Comparison of ENCODE assay signal across 11 mouse cellular contexts in genomic region chr4:45851640-45852051, GRCm38 (mm10). TPM values are rescaled to one million over a fixed set of nuclear protein-coding genes. Genes with fewer than 3 reads are reported as not detected.
DNase-seq lines count a peak whose midpoint lies in the region; ATAC-seq lines count a peak whose summit lies in the region.
"Had no signal": no experiment of that assay in that cellular context is flagged by ENCODE, and none has a peak within 500 bp of the region (broad histone marks: within the 10 kb centered on the region; RNA-seq: fewer than 3 reads in every experiment).

No protein-coding gene starts in this region.

- H3K27me3 ChIP-seq in neural tube, embryonic 13.5 days, result peaks cover 7% of the 10 kb centered on the region; the same call in 1 of the 2 replicates
- H3K27me3 ChIP-seq in forebrain, embryonic 16.5 days (replicated peaks; ENCODE audit: control insufficient read depth, insufficient read depth, low read length), result no peaks in the 10 kb centered on the region

- H3K4me3 ChIP-seq in neural tube, embryonic 13.5 days, result no peak overlapping the region
- H3K4me3 ChIP-seq in forebrain, embryonic 16.5 days (replicated peaks; ENCODE audit: low read length), result no peak overlapping the region
- H3K4me3 ChIP-seq: embryonic facial prominence, embryonic 13.5 days; limb, embryonic 15.5 days had no signal

- WGBS in neural tube, embryonic 13.5 days, result 7% methylated on average over 3 of the region's 3 CpGs
- 53% methylated on average over 3 of the region's 3 CpGs for WGBS in forebrain, embryonic 16.5 days

- peaks cover 40% of the 10 kb centered on the region for H3K4me1 ChIP-seq in neural tube, embryonic 13.5 days (replicated peaks)
- no peaks in the 10 kb centered on the region for H3K4me1 ChIP-seq in forebrain, embryonic 16.5 days (replicated peaks; ENCODE audit: control insufficient read depth, insufficient read depth, low read length)

- peak; percentile 38; the same call in 1 of the 2 replicates for ATAC-seq in neural tube, embryonic 13.5 days (ENCODE audit: low read depth)
- no peak for ATAC-seq in forebrain, embryonic 16.5 days

- H3K36me3 ChIP-seq in neural tube, embryonic 13.5 days, result no peaks in the 10 kb centered on the region
- no peaks in the 10 kb centered on the region for H3K36me3 ChIP-seq in forebrain, embryonic 16.5 days (ENCODE audit: control insufficient read depth, insufficient read depth)
- H3K36me3 ChIP-seq: embryonic facial prominence, embryonic 13.5 days; limb, embryonic 15.5 days had no signal

- H3K9me3 ChIP-seq in neural tube, embryonic 13.5 days, result no peaks in the 10 kb centered on the region
- no peaks in the 10 kb centered on the region for H3K9me3 ChIP-seq in forebrain, embryonic 16.5 days (ENCODE audit: control insufficient read depth, low read length)
- H3K9me3 ChIP-seq: embryonic facial prominence, embryonic 13.5 days; limb, embryonic 15.5 days had no signal

- peak; percentile 8 for DNase-seq in layer of hippocampus, adult 11-12 months (ENCODE audit: low spot score)
- DNase-seq in layer of hippocampus, postnatal 14 days (ENCODE audit: low spot score in 2 of 2), result no peak
- peak; percentile 50 to 79 for DNase-seq in gastrocnemius, adult 8-10 months (ENCODE audit: low spot score in 2 of 2)
- peak; percentile 71 for DNase-seq in kidney, postnatal 14 days
- no peak for DNase-seq in spleen, adult 12 weeks (ENCODE audit: low spot score)
- no peak for DNase-seq in left cerebral cortex, adult 18-20 months (ENCODE audit: low spot score in 2 of 2)

- no peak overlapping the region for H3K4me2 ChIP-seq in neural tube, embryonic 13.5 days
- H3K4me2 ChIP-seq in forebrain, embryonic 16.5 days (ENCODE audit: low read length), result no peak overlapping the region
- H3K4me2 ChIP-seq: embryonic facial prominence, embryonic 13.5 days; limb, embryonic 15.5 days had no signal

- peak overlapping the region; percentile 61 for H3K27ac ChIP-seq in neural tube, embryonic 13.5 days (replicated peaks)
- H3K27ac ChIP-seq in forebrain, embryonic 16.5 days (ENCODE audit: low read length), result no peak overlapping the region
- H3K27ac ChIP-seq: embryonic facial prominence, embryonic 13.5 days; limb, embryonic 15.5 days had no signal

- H3K9ac ChIP-seq in neural tube, embryonic 13.5 days, result peak overlapping the region; percentile 36
- no peak overlapping the region for H3K9ac ChIP-seq in forebrain, embryonic 16.5 days (replicated peaks; ENCODE audit: low read depth, low read length)
- H3K9ac ChIP-seq: embryonic facial prominence, embryonic 13.5 days; limb, embryonic 15.5 days had no signal

RNA-seq across cellular contexts. Expression of gene Stra6l, which starts 3.2 kb away (rescaled TPM):
- not detected for total RNA-seq in layer of hippocampus, postnatal 14 days (2021)
- total RNA-seq in gastrocnemius, adult 8-10 months (2022), result not detected
- 4.5 and 4.7 TPM in 2 replicates for polyA plus RNA-seq in neural tube, embryonic 13.5 days (2015; fragmentation: Nextera tagmentation; extraction: Ambion mirVana)
- polyA plus RNA-seq in forebrain, embryonic 16.5 days (2015; fragmentation: Nextera tagmentation; extraction: Ambion mirVana), result 1.6 TPM in 2 replicates
- under 1 TPM in 1 of 2 experiments, not detected in 1; 0.07 TPM for total RNA-seq in left cerebral cortex, adult 18-20 months (2021)
- polyA plus RNA-seq: embryonic facial prominence, embryonic 13.5 days had no signal

RNA-seq across cellular contexts. Expression of gene Igfbpl1, which starts 24.9 kb away (rescaled TPM):
- total RNA-seq in layer of hippocampus, postnatal 14 days (2021), result 10 to 100 TPM; 37.1 to 43.7 TPM
- total RNA-seq in gastrocnemius, adult 8-10 months (2022), result not detected
- 62.8 and 63.8 TPM in 2 replicates for polyA plus RNA-seq in neural tube, embryonic 13.5 days (2015; fragmentation: Nextera tagmentation; extraction: Ambion mirVana)
- 94.2 and 109 TPM in 2 replicates for polyA plus RNA-seq in forebrain, embryonic 16.5 days (2015; fragmentation: Nextera tagmentation; extraction: Ambion mirVana)
- total RNA-seq in left cerebral cortex, adult 18-20 months (2021), result under 1 TPM in 1 of 2 experiments, not detected in 1; 0.51 TPM

RNA-seq across cellular contexts. Expression of gene Ccdc180, which starts 38.5 kb away (rescaled TPM):
- total RNA-seq in layer of hippocampus, postnatal 14 days (2021), result under 1 TPM; 0.38 to 0.71 TPM
- total RNA-seq in gastrocnemius, adult 8-10 months (2022), result not detected
- 0.07 TPM in 1 of 2 replicates, not detected in the other for polyA plus RNA-seq in neural tube, embryonic 13.5 days (2015; fragmentation: Nextera tagmentation; extraction: Ambion mirVana)
- polyA plus RNA-seq in forebrain, embryonic 16.5 days (2015; fragmentation: Nextera tagmentation; extraction: Ambion mirVana), result 0.30 and 0.35 TPM in 2 replicates
- total RNA-seq in left cerebral cortex, adult 18-20 months (2021), result under 1 TPM in 1 of 2 experiments, not detected in 1; 0.07 TPM
- total RNA-seq: ES-E14 had no signal
- polyA plus RNA-seq: embryonic facial prominence, embryonic 13.5 days had no signal

RNA-seq across cellular contexts. Expression of gene Aldh1b1, which starts 52.8 kb away (rescaled TPM):
- total RNA-seq in layer of hippocampus, postnatal 14 days (2021), result 10 to 100 TPM; 11.0 to 16.0 TPM
- under 1 TPM; 0.27 to 0.81 (median 0.37) TPM for total RNA-seq in gastrocnemius, adult 8-10 months (2022)
- polyA plus RNA-seq in neural tube, embryonic 13.5 days (2015; fragmentation: Nextera tagmentation; extraction: Ambion mirVana), result 14.8 and 16.5 TPM in 2 replicates
- 30.9 and 31.8 TPM in 2 replicates for polyA plus RNA-seq in forebrain, embryonic 16.5 days (2015; fragmentation: Nextera tagmentation; extraction: Ambion mirVana)
- total RNA-seq in left cerebral cortex, adult 18-20 months (2021), result 1 to 10 TPM; 4.6 to 4.7 TPM

Comparison
In these comparisons a context has a peak if more than half of its experiments do, and no peak if none do; other contexts are left out.
1. DNase-seq: peak in layer of hippocampus, adult 11-12 months (single experiment), gastrocnemius, adult 8-10 months (2 of 2) and kidney, postnatal 14 days (single experiment); none in layer of hippocampus, postnatal 14 days (0 of 2), spleen, adult 12 weeks (single experiment) and left cerebral cortex, adult 18-20 months (0 of 2).
2. RNA of gene Igfbpl1, which starts 24.9 kb away (total RNA-seq): 37.1 to 43.7 TPM in layer of hippocampus, postnatal 14 days; 0.51 TPM in left cerebral cortex, adult 18-20 months and not detected in gastrocnemius, adult 8-10 months; every median in the first group is over 10 times any median in the second.